Mouse (Mus musculus): Measurements from ENCODE around the gene Sost. TPM values are rescaled to one million over a fixed set of nuclear protein-coding genes. Genes with fewer than 3 reads are reported as not detected.

The Sost gene
- polyA plus RNA-seq, 1 experiment from 2014 or later, result 0.17 TPM

DNA sequence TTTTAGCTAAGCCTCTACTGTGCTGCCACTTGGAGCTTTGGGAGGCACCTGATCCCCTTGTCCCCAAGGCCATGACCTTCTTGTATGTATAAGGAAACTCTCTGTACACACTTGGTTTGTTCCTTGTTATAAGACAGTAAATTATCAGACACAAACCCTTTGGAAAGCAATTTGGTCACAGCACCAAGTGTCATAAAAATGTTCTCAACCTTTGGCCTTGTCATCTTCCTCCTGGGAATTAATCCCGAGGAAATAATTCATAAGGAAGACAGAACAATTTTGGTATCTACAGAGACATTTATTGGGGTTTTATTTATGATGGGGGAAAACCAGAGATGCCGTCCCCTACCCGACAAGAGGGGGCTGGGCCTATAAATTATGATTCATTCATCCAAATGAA, 31.1 kb downstream of the Sost start:
- Histone ChIP-seq H3K9ac (replicated peaks) (no peak overlapping the region), H3K4me2 (replicated peaks) (no peak overlapping the region), H3K4me1 (peaks cover 9% of the 10 kb centered on the region; the same call in 1 of the 2 replicates), H3K4me3 (no peak overlapping the region), H3K36me3 (no peaks in the 10 kb centered on the region), H3K27me3 (peaks cover 49% of the 10 kb centered on the region), H3K27ac (replicated peaks) (no peak overlapping the region), H3K9me3 (no peaks in the 10 kb centered on the region)
- ATAC-seq (ENCODE audit: low FRiP score, low read depth), result no peak
- WGBS, result 89% methylated on average over 3 of the region's 3 CpGs

DNA sequence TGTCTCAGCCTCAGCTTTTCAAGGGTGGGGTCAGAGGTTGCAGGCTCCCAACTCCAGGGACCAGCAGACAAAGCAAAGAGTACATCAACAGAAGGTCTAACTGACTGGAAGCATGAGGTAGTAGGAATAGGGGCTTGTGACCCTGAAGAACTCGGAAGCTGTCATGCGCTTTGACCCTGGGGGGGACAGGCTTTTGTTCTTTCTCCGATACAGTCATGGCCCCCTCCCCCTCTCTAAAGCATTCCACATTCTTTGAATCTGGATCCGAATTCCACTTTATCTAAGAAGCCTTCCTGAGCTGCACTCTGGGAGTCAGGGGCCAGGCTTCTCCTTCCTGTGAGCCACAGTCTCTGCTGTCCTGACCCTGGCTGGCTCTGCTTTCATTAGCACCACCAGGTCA, 34.8 kb downstream of the Sost start:
- Histone ChIP-seq H3K27me3 (peaks cover 22% of the 10 kb centered on the region), H3K36me3 (no peaks in the 10 kb centered on the region), H3K9me3 (no peaks in the 10 kb centered on the region), H3K9ac (replicated peaks) (no peak overlapping the region), H3K4me2 (replicated peaks) (no peak overlapping the region), H3K27ac (replicated peaks) (no peak overlapping the region), H3K4me1 (peaks cover 6% of the 10 kb centered on the region; the same call in 1 of the 2 replicates), H3K4me3 (no peak overlapping the region)
- WGBS, result 69% methylated on average over 4 of the region's 4 CpGs
- ATAC-seq (ENCODE audit: low FRiP score, low read depth), result no peak

- no peak for ATAC-seq (ENCODE audit: low FRiP score, low read depth)
- Histone ChIP-seq H3K9ac (replicated peaks) (no peak overlapping the region), H3K4me3 (no peak overlapping the region), H3K4me2 (replicated peaks) (no peak overlapping the region), H3K4me1 (0 out of 2 replicates have a peak, but pooled peaks cover 4% of the 10 kb centered on the region), H3K9me3 (no peaks in the 10 kb centered on the region), H3K36me3 (no peaks in the 10 kb centered on the region), H3K27ac (replicated peaks) (no peak overlapping the region), H3K27me3 (peaks cover 9% of the 10 kb centered on the region; the same call in 1 of the 2 replicates)
- WGBS, result 40% methylated on average over 25 of the region's 25 CpGs
Measured at GRCm38 (mm10) chr11:101928030-101928762, 38.6 kb downstream of the Sost start.

DNA sequence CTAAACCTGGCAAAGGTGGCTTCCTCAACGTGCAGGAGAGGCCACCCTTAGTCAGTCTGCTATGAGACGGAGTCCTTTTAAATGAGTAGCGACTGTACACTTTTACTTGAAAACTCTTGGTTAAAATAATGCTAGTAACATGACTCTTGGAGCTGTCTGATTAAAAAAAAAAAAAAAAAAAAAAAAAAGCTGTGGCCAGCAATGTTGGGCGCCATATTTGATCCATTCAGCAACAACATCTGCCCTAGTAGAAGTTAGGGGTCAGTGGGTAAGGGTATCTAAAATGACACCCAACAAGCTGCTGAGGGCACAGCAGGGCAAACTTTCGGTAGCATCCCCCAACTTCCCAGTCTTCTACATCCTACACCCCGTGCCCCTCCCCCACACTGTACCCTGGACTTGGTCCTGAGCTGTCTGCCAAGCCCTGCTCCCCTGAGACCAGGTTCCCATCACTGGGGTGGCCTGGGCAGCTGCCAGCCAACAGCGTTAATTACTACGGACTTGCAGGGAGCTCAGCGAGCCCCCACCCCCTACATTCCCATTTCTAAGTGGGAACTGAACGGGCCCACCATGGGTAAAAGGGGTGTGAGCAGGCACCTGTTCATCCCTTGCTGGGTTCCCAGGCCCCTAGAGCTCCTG, 39.7 kb downstream of the Sost start:
- ATAC-seq (ENCODE audit: low FRiP score, low read depth), result no peak
- no peaks in the 10 kb centered on the region for H3K9me3 ChIP-seq
- no peaks in the 10 kb centered on the region for H3K36me3 ChIP-seq
- H3K4me2 ChIP-seq (replicated peaks), result no peak overlapping the region
- H3K4me1 ChIP-seq, result 0 out of 2 replicates have a peak, but pooled peaks cover 4% of the 10 kb centered on the region
- no peak overlapping the region for H3K9ac ChIP-seq (replicated peaks)
- H3K27ac ChIP-seq (replicated peaks), result no peak overlapping the region
- 86% methylated on average over 10 of the region's 10 CpGs for WGBS
- peaks cover 5% of the 10 kb centered on the region; the same call in 1 of the 2 replicates for H3K27me3 ChIP-seq
- H3K4me3 ChIP-seq, result no peak overlapping the region

DNA sequence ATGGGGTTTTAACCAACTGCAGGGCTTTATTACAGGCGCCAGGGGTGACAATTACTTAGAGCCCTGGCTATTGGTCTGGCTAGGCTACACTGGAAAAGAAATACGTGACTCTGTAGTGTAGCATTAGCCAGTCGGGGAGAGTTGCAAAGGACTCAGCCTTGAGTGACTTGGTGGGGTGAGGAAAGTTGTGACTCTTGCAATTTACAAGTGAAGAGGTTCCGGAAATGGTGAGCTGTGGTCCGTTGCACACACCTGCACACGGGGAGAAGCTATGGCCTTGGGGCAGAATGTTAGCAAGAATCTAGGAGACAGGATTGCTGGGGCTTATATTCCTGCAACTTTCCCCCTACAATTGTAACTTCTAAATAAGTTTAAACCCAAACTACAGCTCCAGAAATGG, 41.2 kb downstream of the Sost start:
- Histone ChIP-seq H3K9ac (replicated peaks) (no peak overlapping the region), H3K27ac (replicated peaks) (no peak overlapping the region), H3K4me1 (0 out of 2 replicates have a peak, but pooled peaks cover 4% of the 10 kb centered on the region), H3K9me3 (no peaks in the 10 kb centered on the region), H3K27me3 (peaks cover 9% of the 10 kb centered on the region), H3K36me3 (no peaks in the 10 kb centered on the region), H3K4me3 (no peak overlapping the region), H3K4me2 (replicated peaks) (no peak overlapping the region)
- ATAC-seq (ENCODE audit: low FRiP score, low read depth), result no peak
- 73% methylated on average over 6 of the region's 6 CpGs for WGBS

GRCm38 (mm10) chr11:101924441-101924976, 42.3 kb downstream of the Sost start:
- H3K4me2 ChIP-seq (replicated peaks), result no peak overlapping the region
- no peak overlapping the region for H3K27ac ChIP-seq (replicated peaks)
- peaks cover 15% of the 10 kb centered on the region for H3K27me3 ChIP-seq
- H3K4me3 ChIP-seq, result no peak overlapping the region
- H3K9me3 ChIP-seq, result no peaks in the 10 kb centered on the region
- no peak for ATAC-seq (ENCODE audit: low FRiP score, low read depth)
- no peak overlapping the region for H3K9ac ChIP-seq (replicated peaks)
- H3K4me1 ChIP-seq, result 0 out of 2 replicates have a peak, but pooled peaks cover 4% of the 10 kb centered on the region
- WGBS, result 77% methylated on average over 18 of the region's 19 CpGs
- no peaks in the 10 kb centered on the region for H3K36me3 ChIP-seq

DNA sequence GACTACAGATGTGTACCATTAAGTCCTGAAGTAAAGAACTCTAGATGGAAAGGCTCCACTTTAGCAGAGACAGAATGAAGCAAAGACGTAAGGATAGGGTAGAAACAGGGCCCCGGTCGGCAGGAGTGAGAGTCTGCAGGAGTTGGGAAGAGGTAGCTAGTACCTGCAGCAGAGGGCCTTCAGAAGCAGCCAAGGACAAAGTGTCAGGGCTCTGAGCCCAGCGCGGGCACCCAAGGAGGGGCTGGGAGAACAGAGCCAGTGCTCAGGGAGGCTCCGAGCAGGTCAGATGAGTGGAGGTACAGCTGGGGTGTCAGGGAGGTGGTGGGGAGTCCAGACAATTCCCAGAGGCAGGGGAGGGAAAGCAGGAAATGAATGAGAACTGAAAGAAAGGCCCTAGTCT, 42.8 kb downstream of the Sost start:
- Histone ChIP-seq H3K9ac (replicated peaks) (no peak overlapping the region), H3K4me2 (replicated peaks) (no peak overlapping the region), H3K4me1 (0 out of 2 replicates have a peak, but pooled peaks cover 4% of the 10 kb centered on the region), H3K4me3 (no peak overlapping the region), H3K27ac (replicated peaks) (no peak overlapping the region), H3K27me3 (peaks cover 17% of the 10 kb centered on the region), H3K36me3 (no peaks in the 10 kb centered on the region), H3K9me3 (no peaks in the 10 kb centered on the region)
- ATAC-seq (ENCODE audit: low FRiP score, low read depth), result no peak
- 76% methylated on average over 6 of the region's 6 CpGs for WGBS

GRCm38 (mm10) chr11:101921361-101921952, 45.4 kb downstream of the Sost start:
- Histone ChIP-seq H3K36me3 (no peaks in the 10 kb centered on the region), H3K9ac (replicated peaks) (no peak overlapping the region), H3K27me3 (peaks cover 43% of the 10 kb centered on the region), H3K4me3 (no peak overlapping the region), H3K27ac (replicated peaks) (no peak overlapping the region), H3K4me2 (replicated peaks) (no peak overlapping the region), H3K4me1 (no peaks in the 10 kb centered on the region), H3K9me3 (no peaks in the 10 kb centered on the region)
- ATAC-seq (ENCODE audit: low FRiP score, low read depth), result no peak
- 85% methylated on average over 12 of the region's 12 CpGs for WGBS

DNA sequence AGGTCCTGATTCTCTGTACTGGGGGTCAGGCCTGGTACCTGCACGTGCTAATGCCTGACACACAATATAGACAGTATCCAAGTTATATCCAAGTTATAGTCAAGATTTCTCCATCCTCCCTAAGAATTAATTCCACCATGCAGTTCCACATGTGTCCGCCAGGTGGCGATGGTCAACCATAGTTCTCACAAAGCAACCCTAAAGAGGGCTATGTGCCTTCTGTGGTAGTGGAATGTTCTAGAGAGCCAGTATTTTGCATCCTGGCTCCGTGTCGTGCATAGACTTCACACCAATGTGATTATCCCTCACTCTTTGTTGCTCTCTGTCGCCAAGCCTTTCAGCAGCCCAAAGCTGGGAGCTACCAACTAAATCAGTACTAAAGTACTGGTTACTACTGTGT, 47.2 kb downstream of the Sost start:
- Histone ChIP-seq H3K27me3 (peaks cover 43% of the 10 kb centered on the region), H3K4me3 (no peak overlapping the region), H3K9ac (replicated peaks) (no peak overlapping the region), H3K4me2 (replicated peaks) (no peak overlapping the region), H3K36me3 (no peaks in the 10 kb centered on the region), H3K27ac (replicated peaks) (no peak overlapping the region), H3K4me1 (no peaks in the 10 kb centered on the region), H3K9me3 (no peaks in the 10 kb centered on the region)
- under 1% methylated on average over 6 of the region's 6 CpGs for WGBS
- no peak for ATAC-seq (ENCODE audit: low FRiP score, low read depth)

- Histone ChIP-seq H3K4me1 (no peaks in the 10 kb centered on the region), H3K27ac (replicated peaks) (no peak overlapping the region), H3K4me2 (replicated peaks) (no peak overlapping the region), H3K4me3 (no peak overlapping the region), H3K36me3 (no peaks in the 10 kb centered on the region), H3K9ac (replicated peaks) (no peak overlapping the region), H3K27me3 (peaks cover 51% of the 10 kb centered on the region), H3K9me3 (no peaks in the 10 kb centered on the region)
- WGBS, result 71% methylated on average over 3 of the region's 3 CpGs
- no peak for ATAC-seq (ENCODE audit: low FRiP score, low read depth)
Measured at GRCm38 (mm10) chr11:101918609-101919008, 48.2 kb downstream of the Sost start.

- H3K4me2 ChIP-seq (replicated peaks), result no peak overlapping the region
- no peak overlapping the region for H3K27ac ChIP-seq (replicated peaks)
- H3K4me1 ChIP-seq, result no peaks in the 10 kb centered on the region
- 71% methylated on average over 3 of the region's 3 CpGs for WGBS
- ATAC-seq (ENCODE audit: low FRiP score, low read depth), result no peak
- H3K4me3 ChIP-seq, result no peak overlapping the region
- no peaks in the 10 kb centered on the region for H3K9me3 ChIP-seq
- H3K9ac ChIP-seq (replicated peaks), result no peak overlapping the region
- H3K36me3 ChIP-seq, result no peaks in the 10 kb centered on the region
- peaks cover 48% of the 10 kb centered on the region for H3K27me3 ChIP-seq
Measured at GRCm38 (mm10) chr11:101916772-101917171, 50.0 kb downstream of the Sost start.

DNA sequence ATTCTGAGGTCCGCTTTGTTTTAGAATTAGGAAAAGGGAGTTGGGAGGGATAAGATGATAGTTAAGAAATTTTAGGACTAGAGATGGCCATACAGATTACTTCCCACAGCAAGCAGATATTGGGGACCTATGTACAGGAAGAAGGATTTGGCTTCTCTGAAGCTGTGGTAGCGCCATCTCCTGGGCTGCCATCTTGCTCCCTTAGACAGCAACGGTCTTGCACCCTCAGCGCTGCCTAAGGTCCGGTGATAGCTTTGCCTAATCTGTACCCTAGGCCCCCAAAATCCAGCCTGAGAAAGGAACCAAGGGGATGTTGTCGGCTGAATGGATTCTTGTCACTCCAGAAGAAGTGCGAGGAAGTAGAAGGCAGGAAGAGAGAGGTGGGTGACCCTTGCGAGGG, 53.2 kb downstream of the Sost start:
- Histone ChIP-seq H3K9me3 (no peaks in the 10 kb centered on the region), H3K27ac (replicated peaks) (no peak overlapping the region), H3K27me3 (peaks cover 43% of the 10 kb centered on the region), H3K36me3 (no peaks in the 10 kb centered on the region), H3K4me3 (no peak overlapping the region), H3K4me2 (replicated peaks) (no peak overlapping the region), H3K4me1 (no peaks in the 10 kb centered on the region), H3K9ac (replicated peaks) (no peak overlapping the region)
- WGBS, result 61% methylated on average over 8 of the region's 8 CpGs
- no peak for ATAC-seq (ENCODE audit: low FRiP score, low read depth)

All from midbrain, embryonic 12.5 days (tissue).